Mouse (Mus musculus) liver, embryonic 13.5 days (tissue): ENCODE results near the gene Itk. TPM values are rescaled to one million over a fixed set of nuclear protein-coding genes. Genes with fewer than 3 reads are reported as not detected.

Source experiments
- ATAC-seq: fragments of 200-750 bp; cut with Nextera tagmentation; 2 replicates; pipeline ENCODE4 v1.8.0; 2017; ENCODE audit warnings: low read depth, mild to moderate bottlenecking, moderate number of reproducible peaks, moderate library complexity
- DNase-seq: peaks from one replicate; pipeline ENCODE4 v3.0.0; 2022
- H3K27ac ChIP-seq: fragments of 300-500 bp; sonication (generic); 2 replicates; pipeline ENCODE4 v1.5.1; 2015; ENCODE audit warnings: moderate library complexity, mild to moderate bottlenecking, inconsistent platforms
- H3K27me3 ChIP-seq: fragments of 300-500 bp; sonication (generic); 2 replicates; pipeline ENCODE4 v1.6.1; 2015; ENCODE audit warnings: mild to moderate bottlenecking, inconsistent platforms
- H3K36me3 ChIP-seq: fragments of 300-500 bp; sonication (generic); 2 replicates; pipeline ENCODE4 v1.6.1; 2015; ENCODE audit warnings: mild to moderate bottlenecking, inconsistent platforms
- H3K4me1 ChIP-seq: fragments of 300-500 bp; sonication (generic); replicated peaks from 2 replicates; pipeline ENCODE4 v1.6.1; 2015; ENCODE audit warnings: inconsistent platforms
- H3K4me2 ChIP-seq: fragments of 300-500 bp; sonication (generic); 2 replicates; pipeline ENCODE4 v1.6.1; 2015; ENCODE audit warnings: inconsistent platforms, mild to moderate bottlenecking, moderate library complexity
- H3K4me3 ChIP-seq: fragments of 300-500 bp; sonication (generic); replicated peaks from 2 replicates; pipeline ENCODE4 v1.5.1; 2015; ENCODE audit warnings: mild to moderate bottlenecking, inconsistent platforms
- H3K9ac ChIP-seq: fragments of 300-500 bp; sonication (generic); 2 replicates; pipeline ENCODE4 v1.6.1; 2015; ENCODE audit warnings: mild to moderate bottlenecking, inconsistent platforms
- H3K9me3 ChIP-seq: fragments of 300-500 bp; sonication (generic); replicated peaks from 2 replicates; pipeline ENCODE4 v1.6.1; 2016; ENCODE audit warnings: inconsistent platforms
- WGBS: fragments of 180-500 bp; shearing (Covaris S2); methylation state at CpG from one replicate; pipeline ENCODE4 v1.1.7; 2015; ENCODE audit not compliant: insufficient replicate concordance; 5-methylcytosine and 5-hydroxymethylcytosine counted together
- polyA plus RNA-seq: library from polyadenylated mRNA; unstranded; fragments of >200 nt; fragmentation: Nextera tagmentation; extraction: Ambion mirVana; gene quantifications from 2 replicates; pipeline ENCODE4 v1.2.1, GENCODE M21; 2015

The Itk gene
- polyA plus RNA-seq, 1 experiment from 2014 or later = 0.12 TPM

GRCm38 (mm10) chr11:46311181-46311702, 78.1 kb downstream of the Itk start:
- Histone ChIP-seq H3K27me3 (peaks cover 30% of the 10 kb centered on the region), H3K9me3 (no peaks in the 10 kb centered on the region), H3K4me3 (peak overlapping the region; percentile 70), H3K9ac (peak overlapping the region; percentile 74), H3K4me2 (peak overlapping the region; percentile 96), H3K4me1 (peaks cover 32% of the 10 kb centered on the region), H3K27ac (peak overlapping the region; percentile 32), H3K36me3 (no peaks in the 10 kb centered on the region)
- no peak for DNase-seq
- peak; percentile 2; the same call in 1 of the 2 replicates for ATAC-seq
- WGBS = 6% methylated on average over 14 of the region's 14 CpGs

GRCm38 (mm10) chr11:46310647-46311063, 78.7 kb downstream of the Itk start:
- H3K27me3 ChIP-seq = peaks cover 30% of the 10 kb centered on the region
- H3K4me1 ChIP-seq = peaks cover 32% of the 10 kb centered on the region
- H3K9ac ChIP-seq = no peak overlapping the region
- 48% methylated on average over 5 of the region's 5 CpGs for WGBS
- ATAC-seq = no peak
- no peak for DNase-seq
- H3K4me2 ChIP-seq = peak overlapping the region; percentile 96
- H3K36me3 ChIP-seq = no peaks in the 10 kb centered on the region
- peak overlapping the region; percentile 70; the same call in 1 of the 2 replicates for H3K4me3 ChIP-seq
- H3K27ac ChIP-seq = no peak overlapping the region
- no peaks in the 10 kb centered on the region for H3K9me3 ChIP-seq

GRCm38 (mm10) chr11:46309808-46310555, 79.3 kb downstream of the Itk start:
- H3K4me3 ChIP-seq = no peak overlapping the region
- H3K9ac ChIP-seq = no peak overlapping the region
- DNase-seq = no peak
- H3K36me3 ChIP-seq = no peaks in the 10 kb centered on the region
- peaks cover 32% of the 10 kb centered on the region for H3K4me1 ChIP-seq
- no peak overlapping the region for H3K27ac ChIP-seq
- no peaks in the 10 kb centered on the region for H3K9me3 ChIP-seq
- no peak for ATAC-seq
- WGBS = 58% methylated on average over 10 of the region's 10 CpGs
- peaks cover 29% of the 10 kb centered on the region for H3K27me3 ChIP-seq
- peak overlapping the region; percentile 96; the same call in 1 of the 2 replicates for H3K4me2 ChIP-seq

- H3K36me3 ChIP-seq = no peaks in the 10 kb centered on the region
- H3K9me3 ChIP-seq = no peaks in the 10 kb centered on the region
- H3K4me1 ChIP-seq = peaks cover 32% of the 10 kb centered on the region
- WGBS = 82% methylated on average over 20 of the region's 20 CpGs
- H3K27me3 ChIP-seq = peaks cover 25% of the 10 kb centered on the region
- DNase-seq (no peak), ATAC-seq (no peak)
- no peak overlapping the region for H3K27ac ChIP-seq
- H3K4me2 ChIP-seq = no peak overlapping the region
- H3K9ac ChIP-seq = no peak overlapping the region
- H3K4me3 ChIP-seq = no peak overlapping the region
Observed at GRCm38 (mm10) chr11:46309111-46309741, 80.1 kb downstream of the Itk start.

- H3K9ac ChIP-seq = no peak overlapping the region
- 73% methylated on average over 11 of the region's 11 CpGs for WGBS
- H3K4me2 ChIP-seq = no peak overlapping the region
- H3K36me3 ChIP-seq = no peaks in the 10 kb centered on the region
- no peak overlapping the region for H3K27ac ChIP-seq
- no peaks in the 10 kb centered on the region for H3K9me3 ChIP-seq
- DNase-seq (no peak), ATAC-seq (no peak)
- peaks cover 25% of the 10 kb centered on the region for H3K27me3 ChIP-seq
- H3K4me1 ChIP-seq = peaks cover 32% of the 10 kb centered on the region
- H3K4me3 ChIP-seq = no peak overlapping the region
Observed at GRCm38 (mm10) chr11:46308271-46308974, 80.9 kb downstream of the Itk start.

- Histone ChIP-seq H3K4me1 (peaks cover 30% of the 10 kb centered on the region), H3K4me2 (no peak overlapping the region), H3K36me3 (no peaks in the 10 kb centered on the region), H3K4me3 (no peak overlapping the region), H3K9me3 (no peaks in the 10 kb centered on the region), H3K27ac (no peak overlapping the region), H3K27me3 (peaks cover 25% of the 10 kb centered on the region), H3K9ac (no peak overlapping the region)
- ATAC-seq (no peak), DNase-seq (no peak)
- 71% methylated on average over 7 of the region's 7 CpGs for WGBS
Observed at GRCm38 (mm10) chr11:46307768-46308167, 81.5 kb downstream of the Itk start.

GRCm38 (mm10) chr11:46306776-46307175, 82.5 kb downstream of the Itk start:
- no peak for DNase-seq
- no peak for ATAC-seq
- peaks cover 17% of the 10 kb centered on the region for H3K27me3 ChIP-seq
- H3K4me1 ChIP-seq = peaks cover 22% of the 10 kb centered on the region
- no peak overlapping the region for H3K4me3 ChIP-seq
- no peak overlapping the region for H3K9ac ChIP-seq
- no peak overlapping the region for H3K27ac ChIP-seq
- 71% methylated on average over 7 of the region's 7 CpGs for WGBS
- no peaks in the 10 kb centered on the region for H3K36me3 ChIP-seq
- no peak overlapping the region for H3K4me2 ChIP-seq
- H3K9me3 ChIP-seq = no peaks in the 10 kb centered on the region

- peaks cover 14% of the 10 kb centered on the region for H3K4me1 ChIP-seq
- H3K4me3 ChIP-seq = no peak overlapping the region
- H3K9me3 ChIP-seq = no peaks in the 10 kb centered on the region
- WGBS = 53% methylated on average over 9 of the region's 9 CpGs
- ATAC-seq = no peak
- H3K9ac ChIP-seq = no peak overlapping the region
- peaks cover 9% of the 10 kb centered on the region for H3K27me3 ChIP-seq
- no peaks in the 10 kb centered on the region for H3K36me3 ChIP-seq
- no peak overlapping the region for H3K4me2 ChIP-seq
- no peak for DNase-seq
- no peak overlapping the region for H3K27ac ChIP-seq
Observed at GRCm38 (mm10) chr11:46305881-46306520, 83.3 kb downstream of the Itk start.

- no peak overlapping the region for H3K9ac ChIP-seq
- ATAC-seq = no peak
- no peak overlapping the region for H3K4me3 ChIP-seq
- H3K4me2 ChIP-seq = no peak overlapping the region
- H3K9me3 ChIP-seq = no peaks in the 10 kb centered on the region
- H3K36me3 ChIP-seq = no peaks in the 10 kb centered on the region
- WGBS = 74% methylated on average over 9 of the region's 9 CpGs
- H3K27me3 ChIP-seq = 0 out of 2 replicates have a peak, but pooled peaks cover under 1% of the 10 kb centered on the region
- H3K27ac ChIP-seq = no peak overlapping the region
- DNase-seq = no peak
- peaks cover 9% of the 10 kb centered on the region; the same call in 1 of the 2 replicates for H3K4me1 ChIP-seq
Observed at GRCm38 (mm10) chr11:46304864-46305710, 84.2 kb downstream of the Itk start.

- H3K4me3 ChIP-seq = no peak overlapping the region
- no peaks in the 10 kb centered on the region for H3K9me3 ChIP-seq
- H3K9ac ChIP-seq = no peak overlapping the region
- H3K27ac ChIP-seq = no peak overlapping the region
- WGBS = 62% methylated on average over 10 of the region's 10 CpGs
- no peaks in the 10 kb centered on the region for H3K27me3 ChIP-seq
- ATAC-seq (no peak), DNase-seq (no peak)
- no peak overlapping the region for H3K4me2 ChIP-seq
- peaks cover 13% of the 10 kb centered on the region for H3K4me1 ChIP-seq
- no peaks in the 10 kb centered on the region for H3K36me3 ChIP-seq
Observed at GRCm38 (mm10) chr11:46304093-46304492, 85.2 kb downstream of the Itk start.
